ENCODE assay signal across 8 mouse cellular contexts in genomic region chr6:97416972-97417554, GRCm38 (mm10).
A peak's percentile ranks its signal among the peaks of the same experiment; 100 is the strongest.
DNase-seq lines count a peak whose midpoint lies in the region; ATAC-seq and TF ChIP-seq lines count a peak whose summit lies in the region.

No protein-coding gene starts in this region.

- no peaks in the 10 kb centered on the region for H3K27me3 ChIP-seq in kidney, adult 2 months (replicated peaks; ENCODE audit: control insufficient read depth, insufficient read depth, low read length)
- H3K27me3 ChIP-seq in liver, embryonic 13.5 days: no peaks in the 10 kb centered on the region

- TF ChIP-seq POLR2A in kidney, adult 2 months (IDR thresholded peaks at IDR 0.05; ENCODE audit: low read depth, low read length): no peak
- no peak for TF ChIP-seq POLR2A in olfactory bulb, adult 2 months (IDR thresholded peaks at IDR 0.05; ENCODE audit: insufficient read depth, low read depth, low read length)

- H3K36me3 ChIP-seq in kidney, adult 2 months (ENCODE audit: control insufficient read depth, insufficient read depth, low read length): no peaks in the 10 kb centered on the region; the same call in 1 of the 2 replicates
- no peaks in the 10 kb centered on the region for H3K36me3 ChIP-seq in liver, embryonic 13.5 days

- H3K9ac ChIP-seq in liver, embryonic 13.5 days: no peak overlapping the region

- 65% methylated on average over 13 of the region's 13 CpGs for WGBS in kidney, adult 2 months
- 53% methylated on average over 13 of the region's 13 CpGs for WGBS in liver, embryonic 13.5 days (ENCODE audit: insufficient replicate concordance)
- 57% methylated on average over 13 of the region's 13 CpGs for WGBS in olfactory bulb, adult 2 months

- H3K4me3 ChIP-seq in kidney, adult 2 months (ENCODE audit: insufficient read depth, low read depth, low read length): no peak overlapping the region
- H3K4me3 ChIP-seq in liver, embryonic 13.5 days (replicated peaks): no peak overlapping the region
- no peak overlapping the region for H3K4me3 ChIP-seq in olfactory bulb, adult 2 months (ENCODE audit: insufficient read depth, low read depth, low read length)

- ATAC-seq in liver, embryonic 13.5 days (ENCODE audit: low read depth): 0 out of 2 replicates have a peak, but pooled peaks have one; percentile 47

- H3K4me2 ChIP-seq in liver, embryonic 13.5 days: no peak overlapping the region

- peaks cover 12% of the 10 kb centered on the region; the same call in 1 of the 2 replicates for H3K4me1 ChIP-seq in kidney, adult 2 months (ENCODE audit: control insufficient read depth, insufficient read depth, low read length)
- no peaks in the 10 kb centered on the region for H3K4me1 ChIP-seq in liver, embryonic 13.5 days (replicated peaks)
- no peaks in the 10 kb centered on the region for H3K4me1 ChIP-seq in olfactory bulb, adult 2 months (ENCODE audit: control insufficient read depth, insufficient read depth, low read length)

- peak; percentile 94 for TF ChIP-seq CTCF in kidney, adult 2 months (conservative IDR thresholded peaks at IDR 0.05; ENCODE audit: insufficient read depth, insufficient read length, low read depth, low read length)
- peak; percentile 83 for TF ChIP-seq CTCF in olfactory bulb, adult 2 months (IDR thresholded peaks at IDR 0.05; ENCODE audit: insufficient read depth, low read depth, low read length)

- no peaks in the 10 kb centered on the region for H3K9me3 ChIP-seq in liver, embryonic 13.5 days (replicated peaks)

- peak; percentile 57 for DNase-seq in 416B (ENCODE audit: low read depth)
- DNase-seq in Muller cell, postnatal 12 days (ENCODE audit: inconsistent ontology term): peak; percentile 87
- peak; percentile 33 for DNase-seq in cerebellum, adult 8-10 months
- DNase-seq in frontal cortex, postnatal 36 days (ENCODE audit: low spot score in 2 of 2): peak; percentile 44 to 61
- peak; percentile 67 for DNase-seq in kidney, adult 2 months
- peak; percentile 23 for DNase-seq in liver, embryonic 13.5 days
- peak; percentile 60 to 63 for DNase-seq in thymus, postnatal 36 days

- H3K27ac ChIP-seq in kidney, adult 2 months (ENCODE audit: insufficient read depth, low read depth, low read length): no peak overlapping the region
- H3K27ac ChIP-seq in liver, embryonic 13.5 days: no peak overlapping the region
- H3K27ac ChIP-seq in olfactory bulb, adult 2 months (ENCODE audit: insufficient read depth, low read depth, low read length): no peak overlapping the region

Comparison
In these comparisons a context has a peak if more than half of its experiments do, and no peak if none do; other contexts are left out.
1. DNase-seq: peak in every context shown above with its lines; median percentile 87 in Muller cell, postnatal 12 days; 67 in kidney, adult 2 months; 62 in thymus, postnatal 36 days; 57 in 416B; 52 in frontal cortex, postnatal 36 days; 33 in cerebellum, adult 8-10 months; 23 in liver, embryonic 13.5 days.